Mouse (Mus musculus) embryonic facial prominence, embryonic 15.5 days (tissue): ENCODE measurements around the gene Vmn2r114. TPM values are rescaled to one million over a fixed set of nuclear protein-coding genes. Genes with fewer than 3 reads are reported as not detected.
"Not testable (repeated sequence)": the region's sequence is repeated elsewhere in the genome, so short reads cannot be mapped to it uniquely, and the experiment has no call there.

ENCODE experiments used
- ATAC-seq: fragments of 200-750 bp; cut with Nextera tagmentation; 2 replicates; pipeline ENCODE4 v1.8.0; 2017; ENCODE audit warnings: low read depth, moderate TSS enrichment; ENCODE audit not compliant: insufficient number of reproducible peaks, low FRiP score, low TSS enrichment
- H3K27ac ChIP-seq: fragments of 300-500 bp; sonication (generic); replicated peaks from 2 replicates; pipeline ENCODE4 v1.5.1; 2015; ENCODE audit warnings: mild to moderate bottlenecking, inconsistent platforms
- H3K27me3 ChIP-seq: fragments of 300-500 bp; sonication (generic); 2 replicates; pipeline ENCODE4 v1.6.1; 2015; ENCODE audit warnings: inconsistent platforms
- H3K36me3 ChIP-seq: fragments of 300-500 bp; sonication (generic); 2 replicates; pipeline ENCODE4 v1.6.1; 2015; ENCODE audit warnings: mild to moderate bottlenecking, inconsistent platforms
- H3K4me1 ChIP-seq: fragments of 300-500 bp; sonication (generic); 2 replicates; pipeline ENCODE4 v1.6.1; 2015; ENCODE audit warnings: inconsistent platforms
- H3K4me2 ChIP-seq: fragments of 300-500 bp; sonication (generic); replicated peaks from 2 replicates; pipeline ENCODE4 v1.6.1; 2015; ENCODE audit warnings: mild to moderate bottlenecking, inconsistent platforms
- H3K4me3 ChIP-seq: fragments of 300-500 bp; sonication (generic); replicated peaks from 2 replicates; pipeline ENCODE4 v1.5.1; 2015; ENCODE audit warnings: mild to moderate bottlenecking, inconsistent platforms
- H3K9ac ChIP-seq: fragments of 300-500 bp; sonication (generic); 2 replicates; pipeline ENCODE4 v1.6.1; 2015; ENCODE audit warnings: inconsistent platforms
- H3K9me3 ChIP-seq: fragments of 300-500 bp; sonication (generic); replicated peaks from 2 replicates; pipeline ENCODE4 v1.6.1; 2016; ENCODE audit warnings: inconsistent platforms
- WGBS: fragments of 180-500 bp; shearing (Covaris S2); methylation state at CpG from one replicate; pipeline ENCODE4 v1.1.7; 2015; 5-methylcytosine and 5-hydroxymethylcytosine counted together
- polyA plus RNA-seq: library from polyadenylated mRNA; unstranded; fragments of >200 nt; fragmentation: Nextera tagmentation; extraction: Ambion mirVana; gene quantifications from 2 replicates; pipeline ENCODE4 v1.2.1, GENCODE M21; 2015

Vmn2r114 gene
- polyA plus RNA-seq: 0.01 TPM in 1 of 2 replicates, not detected in the other

GRCm38 (mm10) chr17:23312437-23312836 lies at the start of gene Vmn2r114:
Vmn2r114 (minus strand) TSS chr17:23312537.
- not testable (repeated sequence) for H3K27me3 ChIP-seq, H3K9ac ChIP-seq, H3K36me3 ChIP-seq, H3K4me2 ChIP-seq, H3K27ac ChIP-seq, ATAC-seq, H3K4me1 ChIP-seq, H3K9me3 ChIP-seq, H3K4me3 ChIP-seq
- 53% methylated on average over 2 of the region's 2 CpGs for WGBS

- no peak overlapping the region for H3K27ac ChIP-seq
- WGBS: 70% methylated on average over 1 of the region's 1 CpGs
- H3K9ac ChIP-seq: no peak overlapping the region
- no peaks in the 10 kb centered on the region for H3K36me3 ChIP-seq
- no peaks in the 10 kb centered on the region for H3K4me1 ChIP-seq
- no peak overlapping the region for H3K4me3 ChIP-seq
- ATAC-seq: no peak
- no peaks in the 10 kb centered on the region for H3K9me3 ChIP-seq
- no peaks in the 10 kb centered on the region for H3K27me3 ChIP-seq
- H3K4me2 ChIP-seq: no peak overlapping the region
Measured at GRCm38 (mm10) chr17:23351644-23352043, 39.3 kb upstream of the Vmn2r114 start.

DNA sequence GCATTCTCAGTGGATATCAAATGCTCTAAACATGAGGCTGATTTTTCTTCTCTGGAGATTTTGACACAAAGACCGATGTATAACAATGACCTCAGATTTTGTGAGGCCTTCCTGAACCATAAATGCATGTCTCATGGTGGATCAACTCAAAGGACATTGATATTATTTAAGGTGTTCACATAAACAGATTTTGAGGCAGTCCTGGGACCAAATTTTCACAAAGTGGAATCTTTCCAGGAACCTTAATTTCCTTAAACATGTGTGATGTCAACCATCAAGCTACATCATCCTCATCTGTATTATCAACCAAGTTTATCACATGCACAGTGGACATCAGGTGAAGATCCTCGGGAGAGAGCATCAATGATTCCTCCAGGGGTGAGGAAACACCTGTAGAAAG lies 31.1 kb upstream of the Vmn2r114 start, which contains the start of gene Vmn2r115:
Gene Vmn2r115, plus strand, starts transcription at position 301 of the 400 bp plus-strand sequence.
- WGBS: 44% methylated on average over 2 of the region's 2 CpGs
- not testable (repeated sequence) for H3K27me3 ChIP-seq, H3K4me2 ChIP-seq, H3K36me3 ChIP-seq, H3K9ac ChIP-seq, H3K4me3 ChIP-seq, ATAC-seq, H3K4me1 ChIP-seq, H3K27ac ChIP-seq, H3K9me3 ChIP-seq

GRCm38 (mm10) chr17:23330657-23331056 lies 18.3 kb upstream of the Vmn2r114 start:
- Histone ChIP-seq H3K9me3 (no peaks in the 10 kb centered on the region; the same call in 1 of the 2 replicates), H3K36me3 (no peaks in the 10 kb centered on the region), H3K27ac (no peak overlapping the region), H3K9ac (no peak overlapping the region), H3K4me1 (no peaks in the 10 kb centered on the region), H3K4me3 (no peak overlapping the region), H3K4me2 (no peak overlapping the region), H3K27me3 (no peaks in the 10 kb centered on the region)
- ATAC-seq: no peak
- 71% methylated on average over 6 of the region's 6 CpGs for WGBS

Other genes starting within 250 kb of the Vmn2r114 start
- 8.4 and 11.6 TPM in 2 replicates for gene Zfp40, start 119.3 kb downstream of the Vmn2r114 start, polyA plus RNA-seq
- gene Vmn2r115, start 31.2 kb upstream of the Vmn2r114 start, polyA plus RNA-seq: not detected in 2 replicates
- gene Vmn2r116, start 72.1 kb upstream of the Vmn2r114 start, polyA plus RNA-seq: not detected in 2 replicates
- not detected in 2 replicates for gene Vmn2r117, start 167.2 kb upstream of the Vmn2r114 start, polyA plus RNA-seq